ENCODE assay signal across 10 mouse cellular contexts in the genomic region with DNA sequence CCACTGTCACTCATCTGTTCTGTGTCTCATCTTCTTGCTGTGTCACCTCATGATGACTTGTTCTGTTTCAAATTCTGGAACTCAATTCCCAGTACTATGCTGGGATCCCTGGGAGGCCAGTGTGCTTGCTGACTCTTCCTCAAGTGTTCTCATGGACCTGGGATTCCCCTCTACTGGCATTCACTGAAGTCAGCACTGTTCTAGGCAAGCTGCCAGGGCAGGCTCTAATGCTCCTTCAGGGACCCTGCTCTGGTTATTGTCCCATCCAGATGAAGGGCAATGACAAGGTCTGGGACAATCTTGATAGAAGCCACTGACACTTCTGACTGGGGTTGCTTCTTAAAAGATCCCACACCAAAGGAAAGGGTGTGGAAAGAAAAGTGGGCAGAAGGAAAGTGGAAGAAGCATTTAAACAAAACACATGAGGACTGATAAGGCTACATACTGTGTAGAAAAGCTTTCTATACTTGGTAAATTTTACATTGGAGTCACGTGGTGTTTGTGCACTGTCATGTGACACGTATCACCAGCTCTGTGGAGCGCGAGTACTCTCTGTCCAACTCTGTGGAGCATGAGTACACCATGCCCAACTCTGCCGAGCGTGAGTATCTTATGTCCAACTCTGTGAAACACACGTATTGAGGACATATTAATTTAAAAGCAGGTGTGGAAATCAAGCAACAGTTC.
A peak's percentile ranks its signal among the peaks of the same experiment; 100 is the strongest.
DNase-seq lines count a peak whose midpoint lies in the region; ATAC-seq and TF ChIP-seq lines count a peak whose summit lies in the region.
"Had no signal": no experiment of that assay in that cellular context is flagged by ENCODE, and none has a peak within 500 bp of the region (broad histone marks: within the 10 kb centered on the region; RNA-seq: fewer than 3 reads in every experiment).

No protein-coding gene starts in this region.

- no peaks in the 10 kb centered on the region for H3K36me3 ChIP-seq in kidney, embryonic 16.5 days (ENCODE audit: insufficient read depth, low read length)
- H3K36me3 ChIP-seq in heart, embryonic 13.5 days = no peaks in the 10 kb centered on the region
- H3K36me3 ChIP-seq in lung, postnatal 0 days (ENCODE audit: insufficient read depth, low read length) = no peaks in the 10 kb centered on the region
- H3K36me3 ChIP-seq: limb, embryonic 12.5 days had no signal

- H3K4me1 ChIP-seq in kidney, embryonic 16.5 days (ENCODE audit: insufficient read depth, low read length) = peaks cover 5% of the 10 kb centered on the region; the same call in 1 of the 2 replicates
- peaks cover 73% of the 10 kb centered on the region for H3K4me1 ChIP-seq in heart, embryonic 13.5 days
- 0 out of 2 replicates have a peak, but pooled peaks cover 3% of the 10 kb centered on the region for H3K4me1 ChIP-seq in lung, postnatal 0 days (ENCODE audit: insufficient read depth, low read depth, low read length)

- H3K27me3 ChIP-seq in kidney, embryonic 16.5 days (ENCODE audit: insufficient read depth, low read length) = no peaks in the 10 kb centered on the region
- H3K27me3 ChIP-seq in heart, embryonic 13.5 days (replicated peaks) = no peaks in the 10 kb centered on the region
- H3K27me3 ChIP-seq in lung, postnatal 0 days (replicated peaks; ENCODE audit: insufficient read depth, low read length) = no peaks in the 10 kb centered on the region
- H3K27me3 ChIP-seq: limb, embryonic 12.5 days had no signal

- no peak for TF ChIP-seq EP300 in lung, postnatal 0 days (IDR thresholded peaks at IDR 0.05)

- no peak for ATAC-seq in kidney, embryonic 16.5 days (ENCODE audit: low FRiP score, low TSS enrichment)
- peak; percentile 66; the same call in 1 of the 2 replicates for ATAC-seq in heart, embryonic 13.5 days (ENCODE audit: extremely low read depth, insufficient number of reproducible peaks, low FRiP score, low TSS enrichment)
- peak; percentile 28 for ATAC-seq in lung, postnatal 0 days
- no peak for ATAC-seq in activated CD4-positive, CD25-positive, alpha-beta regulatory T cell, adult 4 months

- H3K4me3 ChIP-seq in kidney, embryonic 16.5 days (ENCODE audit: low read length) = no peak overlapping the region
- no peak overlapping the region for H3K4me3 ChIP-seq in heart, embryonic 13.5 days
- H3K4me3 ChIP-seq in lung, postnatal 0 days (ENCODE audit: low read depth, low read length) = no peak overlapping the region
- H3K4me3 ChIP-seq: limb, embryonic 12.5 days; myocyte had no signal

- no peak for TF ChIP-seq CTCF in lung, postnatal 0 days (IDR thresholded peaks at IDR 0.05)

- H3K27ac ChIP-seq in kidney, embryonic 16.5 days (ENCODE audit: low read length) = no peak overlapping the region
- peak overlapping the region; percentile 93 for H3K27ac ChIP-seq in heart, embryonic 13.5 days (replicated peaks)
- no peak overlapping the region for H3K27ac ChIP-seq in lung, postnatal 0 days (ENCODE audit: low read length)

- DNase-seq in kidney, adult 18-20 months = peak; percentile 67
- DNase-seq in adrenal gland, postnatal 25 days = peak; percentile 48
- no peak for DNase-seq in lung, postnatal 0 days (ENCODE audit: low spot score)
- DNase-seq in yolk sac, embryonic 10.5 days (ENCODE audit: low spot score) = no peak
- no peak for DNase-seq in layer of hippocampus, adult 11-12 months (ENCODE audit: low spot score)

- no peak overlapping the region for H3K4me2 ChIP-seq in kidney, embryonic 16.5 days (replicated peaks; ENCODE audit: low read depth, low read length)
- H3K4me2 ChIP-seq in heart, embryonic 13.5 days = 0 out of 2 replicates have a peak overlapping the region, but pooled peaks have one; percentile 53
- H3K4me2 ChIP-seq in lung, postnatal 0 days (replicated peaks; ENCODE audit: low read depth, low read length) = no peak overlapping the region
- H3K4me2 ChIP-seq: limb, embryonic 12.5 days had no signal

- 88% methylated on average over 7 of the region's 7 CpGs for WGBS in kidney, embryonic 16.5 days
- WGBS in heart, embryonic 13.5 days = 46% methylated on average over 7 of the region's 7 CpGs
- 77% methylated on average over 7 of the region's 7 CpGs for WGBS in lung, postnatal 0 days

- no peak overlapping the region for H3K9ac ChIP-seq in kidney, embryonic 16.5 days (replicated peaks; ENCODE audit: low read length)
- 0 out of 2 replicates have a peak overlapping the region, but pooled peaks have one; percentile 38 for H3K9ac ChIP-seq in heart, embryonic 13.5 days
- no peak overlapping the region for H3K9ac ChIP-seq in lung, postnatal 0 days (replicated peaks; ENCODE audit: low read depth)
- H3K9ac ChIP-seq: limb, embryonic 12.5 days had no signal

- no peaks in the 10 kb centered on the region for H3K9me3 ChIP-seq in kidney, embryonic 16.5 days (ENCODE audit: low read length)
- no peaks in the 10 kb centered on the region for H3K9me3 ChIP-seq in heart, embryonic 13.5 days
- H3K9me3 ChIP-seq in lung, postnatal 0 days (ENCODE audit: low read length) = no peaks in the 10 kb centered on the region
- H3K9me3 ChIP-seq: limb, embryonic 12.5 days had no signal

Comparison
In these comparisons a context has a peak if more than half of its experiments do, and no peak if none do; other contexts are left out.
1. DNase-seq: peak in kidney, adult 18-20 months (single experiment) and adrenal gland, postnatal 25 days (single experiment); none in lung, postnatal 0 days (single experiment), yolk sac, embryonic 10.5 days (single experiment) and layer of hippocampus, adult 11-12 months (single experiment).
2. ATAC-seq: peak in heart, embryonic 13.5 days (single experiment) and lung, postnatal 0 days (single experiment); none in kidney, embryonic 16.5 days (single experiment) and activated CD4-positive, CD25-positive, alpha-beta regulatory T cell, adult 4 months (single experiment).